Mouse (Mus musculus) hindbrain, embryonic 12.5 days (tissue): ENCODE results near the gene Sp3. TPM values are rescaled to one million over a fixed set of nuclear protein-coding genes. Genes with fewer than 3 reads are reported as not detected.

ENCODE experiments used
- ATAC-seq: fragments of 200-750 bp; cut with Nextera tagmentation; 2 replicates; pipeline ENCODE4 v1.8.0; 2017; ENCODE audit warnings: moderate TSS enrichment; ENCODE audit not compliant: low FRiP score
- H3K27ac ChIP-seq: fragments of 300-500 bp; sonication (generic); 2 replicates; pipeline ENCODE4 v1.5.1; 2016; ENCODE audit warnings: mild to moderate bottlenecking
- H3K27me3 ChIP-seq: fragments of 300-500 bp; sonication (generic); 2 replicates; pipeline ENCODE4 v1.6.1; 2016; ENCODE audit warnings: mild to moderate bottlenecking
- H3K36me3 ChIP-seq: fragments of 300-500 bp; sonication (generic); 2 replicates; pipeline ENCODE4 v1.6.1; 2016; ENCODE audit warnings: mild to moderate bottlenecking
- H3K4me1 ChIP-seq: fragments of 300-500 bp; sonication (generic); 2 replicates; pipeline ENCODE4 v1.6.1; 2016
- H3K4me2 ChIP-seq: fragments of 300-500 bp; sonication (generic); replicated peaks from 2 replicates; pipeline ENCODE4 v1.6.1; 2016; ENCODE audit warnings: mild to moderate bottlenecking
- H3K4me3 ChIP-seq: fragments of 300-500 bp; sonication (generic); 2 replicates; pipeline ENCODE4 v1.5.1; 2016; ENCODE audit warnings: mild to moderate bottlenecking
- H3K9ac ChIP-seq: fragments of 300-500 bp; sonication (generic); 2 replicates; pipeline ENCODE4 v1.6.1; 2016; ENCODE audit warnings: mild to moderate bottlenecking, moderate library complexity
- H3K9me3 ChIP-seq: fragments of 300-500 bp; sonication (generic); replicated peaks from 2 replicates; pipeline ENCODE4 v1.6.1; 2016; ENCODE audit warnings: mild to moderate bottlenecking
- whole genome bisulfite sequencing: fragments of 180-500 bp; shearing (Covaris S2); methylation state at CpG from one replicate; pipeline ENCODE4 v1.1.7; 2016; 5-methylcytosine and 5-hydroxymethylcytosine counted together
- polyA plus RNA-seq: library from polyadenylated mRNA; unstranded; fragments of >200 nt; fragmentation: Nextera tagmentation; extraction: Ambion mirVana; gene quantifications from 2 replicates; pipeline ENCODE4 v1.2.1, GENCODE M21; 2016

Sp3 gene
- polyA plus RNA-seq, 1 experiment from 2014 or later = 66.3 TPM

GRCm38 (mm10) chr2:72970302-72970701, 9.9 kb downstream of the Sp3 start:
- H3K4me3 ChIP-seq = no peak overlapping the region
- no peak overlapping the region for H3K9ac ChIP-seq
- H3K27me3 ChIP-seq = no peaks in the 10 kb centered on the region
- no peak overlapping the region for H3K27ac ChIP-seq
- WGBS = 97% methylated on average over 4 of the region's 4 CpGs
- H3K9me3 ChIP-seq = no peaks in the 10 kb centered on the region
- peaks cover 4% of the 10 kb centered on the region; the same call in 1 of the 2 replicates for H3K4me1 ChIP-seq
- H3K36me3 ChIP-seq = peaks cover 21% of the 10 kb centered on the region
- H3K4me2 ChIP-seq = no peak overlapping the region
- no peak for ATAC-seq

- Histone ChIP-seq H3K27me3 (no peaks in the 10 kb centered on the region), H3K4me3 (no peak overlapping the region), H3K27ac (no peak overlapping the region), H3K36me3 (peaks cover 21% of the 10 kb centered on the region), H3K4me1 (no peaks in the 10 kb centered on the region), H3K9me3 (no peaks in the 10 kb centered on the region), H3K9ac (no peak overlapping the region), H3K4me2 (no peak overlapping the region)
- no peak for ATAC-seq
- 98% methylated on average over 1 of the region's 1 CpGs for WGBS
These were observed 11.7 kb downstream of the Sp3 start for GRCm38 (mm10) chr2:72968536-72968935.

GRCm38 (mm10) chr2:72965450-72965849, 14.8 kb downstream of the Sp3 start:
- ATAC-seq = no peak

DNA sequence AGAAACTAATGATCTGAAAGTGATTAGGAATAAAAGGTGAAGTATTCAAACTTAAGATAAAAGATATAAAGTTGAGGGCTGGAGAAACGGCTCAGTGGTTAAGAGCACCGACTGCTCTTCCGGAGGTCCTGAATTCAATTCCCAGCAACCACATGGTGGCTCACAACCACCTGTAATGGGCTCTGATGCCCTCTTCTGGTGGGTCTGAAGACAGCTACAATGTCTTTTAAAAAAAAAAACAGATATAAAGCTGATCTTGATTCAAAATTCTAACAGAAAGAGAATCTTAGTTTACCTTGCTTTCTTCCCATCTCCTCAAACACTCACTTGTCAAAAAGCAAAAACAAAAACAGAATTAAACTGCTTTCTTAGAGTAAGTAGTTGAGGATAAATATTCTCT, 23.8 kb downstream of the Sp3 start:
- WGBS = 96% methylated on average over 3 of the region's 3 CpGs
- Histone ChIP-seq H3K4me3 (no peak overlapping the region), H3K36me3 (peaks cover 21% of the 10 kb centered on the region; the same call in 1 of the 2 replicates), H3K4me1 (no peaks in the 10 kb centered on the region), H3K9me3 (no peaks in the 10 kb centered on the region), H3K27me3 (no peaks in the 10 kb centered on the region), H3K27ac (no peak overlapping the region), H3K4me2 (no peak overlapping the region), H3K9ac (no peak overlapping the region)
- no peak for ATAC-seq

More at GRCm38 (mm10) chr2:72965450-72965849, 14.8 kb downstream of the Sp3 start:
- 90% methylated on average over 2 of the region's 2 CpGs for WGBS
- Histone ChIP-seq H3K9me3 (no peaks in the 10 kb centered on the region), H3K4me1 (no peaks in the 10 kb centered on the region), H3K27ac (no peak overlapping the region), H3K4me3 (no peak overlapping the region), H3K9ac (no peak overlapping the region), H3K27me3 (no peaks in the 10 kb centered on the region), H3K4me2 (no peak overlapping the region), H3K36me3 (peaks cover 12% of the 10 kb centered on the region)

DNA sequence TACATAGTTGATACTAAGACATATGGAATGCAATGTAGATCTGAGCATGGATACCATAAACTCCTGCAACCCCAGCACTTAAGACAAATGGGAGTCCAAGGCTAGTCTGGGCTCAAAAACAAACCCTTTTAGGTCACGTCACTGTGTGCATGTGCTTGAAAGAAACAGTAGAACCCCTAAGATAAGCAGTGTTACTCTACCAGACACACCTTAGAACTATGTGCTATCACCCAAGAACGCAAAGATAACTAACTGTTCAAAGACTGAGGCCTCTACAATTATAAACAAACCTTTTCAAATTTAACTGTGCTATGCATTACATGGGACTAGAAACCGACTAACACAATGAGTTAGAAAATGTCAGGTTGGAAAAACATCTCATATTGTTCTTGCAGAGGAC, 27.3 kb downstream of the Sp3 start:
- Histone ChIP-seq H3K4me1 (no peaks in the 10 kb centered on the region), H3K4me3 (no peak overlapping the region), H3K36me3 (peaks cover 24% of the 10 kb centered on the region), H3K9me3 (no peaks in the 10 kb centered on the region), H3K9ac (no peak overlapping the region), H3K4me2 (no peak overlapping the region), H3K27me3 (no peaks in the 10 kb centered on the region), H3K27ac (no peak overlapping the region)
- 95% methylated on average over 3 of the region's 3 CpGs for WGBS
- ATAC-seq = no peak

DNA sequence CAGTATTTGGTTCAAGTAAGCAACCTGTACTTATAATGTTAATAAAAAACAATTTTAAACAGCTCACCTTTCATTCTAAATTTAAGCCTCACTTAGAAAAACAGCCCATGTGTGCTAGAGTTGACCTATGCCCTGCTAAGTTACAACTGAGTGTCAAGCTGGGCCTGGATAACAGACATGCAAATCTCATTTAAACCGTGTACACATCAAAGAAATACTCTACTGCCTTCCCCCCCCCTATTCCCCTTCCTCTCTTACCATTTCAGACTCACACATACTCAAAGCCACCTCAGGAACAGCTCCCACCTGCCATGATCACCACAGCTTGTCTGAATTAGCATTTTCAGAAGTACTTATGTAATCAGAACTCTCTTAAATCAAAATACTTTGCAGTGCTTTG, 44.3 kb downstream of the Sp3 start:
- Histone ChIP-seq H3K9ac (no peak overlapping the region), H3K4me1 (no peaks in the 10 kb centered on the region), H3K4me2 (no peak overlapping the region), H3K27me3 (no peaks in the 10 kb centered on the region), H3K36me3 (peaks cover 24% of the 10 kb centered on the region), H3K4me3 (no peak overlapping the region), H3K9me3 (no peaks in the 10 kb centered on the region), H3K27ac (no peak overlapping the region)
- ATAC-seq = no peak
- 13% methylated on average over 1 of the region's 1 CpGs for WGBS

GRCm38 (mm10) chr2:72932186-72932585, 48.1 kb downstream of the Sp3 start:
- no peak for ATAC-seq
- H3K9me3 ChIP-seq = no peaks in the 10 kb centered on the region
- peaks cover 8% of the 10 kb centered on the region; the same call in 1 of the 2 replicates for H3K36me3 ChIP-seq
- no peak overlapping the region for H3K4me2 ChIP-seq
- no peaks in the 10 kb centered on the region for H3K4me1 ChIP-seq
- no peaks in the 10 kb centered on the region for H3K27me3 ChIP-seq
- no peak overlapping the region for H3K9ac ChIP-seq
- H3K27ac ChIP-seq = no peak overlapping the region
- H3K4me3 ChIP-seq = no peak overlapping the region

GRCm38 (mm10) chr2:72924981-72925380, 55.3 kb downstream of the Sp3 start:
- no peaks in the 10 kb centered on the region for H3K9me3 ChIP-seq
- H3K4me3 ChIP-seq = no peak overlapping the region
- H3K27me3 ChIP-seq = no peaks in the 10 kb centered on the region
- no peaks in the 10 kb centered on the region for H3K4me1 ChIP-seq
- WGBS = 79% methylated on average over 10 of the region's 10 CpGs
- no peak for ATAC-seq
- no peak overlapping the region for H3K9ac ChIP-seq
- no peak overlapping the region for H3K27ac ChIP-seq
- no peaks in the 10 kb centered on the region for H3K36me3 ChIP-seq
- no peak overlapping the region for H3K4me2 ChIP-seq

- WGBS = 68% methylated on average over 4 of the region's 4 CpGs
- Histone ChIP-seq H3K27ac (no peak overlapping the region), H3K27me3 (no peaks in the 10 kb centered on the region), H3K4me1 (no peaks in the 10 kb centered on the region), H3K36me3 (no peaks in the 10 kb centered on the region), H3K9ac (no peak overlapping the region), H3K9me3 (no peaks in the 10 kb centered on the region), H3K4me3 (no peak overlapping the region), H3K4me2 (no peak overlapping the region)
- ATAC-seq = no peak
These were observed 64.1 kb downstream of the Sp3 start for GRCm38 (mm10) chr2:72916170-72916569.

- WGBS = 88% methylated on average over 7 of the region's 7 CpGs
- no peak overlapping the region for H3K9ac ChIP-seq
- no peak for ATAC-seq
- H3K27me3 ChIP-seq = no peaks in the 10 kb centered on the region
- no peaks in the 10 kb centered on the region for H3K4me1 ChIP-seq
- no peak overlapping the region for H3K4me2 ChIP-seq
- H3K36me3 ChIP-seq = no peaks in the 10 kb centered on the region
- no peaks in the 10 kb centered on the region for H3K9me3 ChIP-seq
- H3K4me3 ChIP-seq = no peak overlapping the region
- H3K27ac ChIP-seq = no peak overlapping the region
These were observed 64.9 kb downstream of the Sp3 start for GRCm38 (mm10) chr2:72915245-72915930.

GRCm38 (mm10) chr2:72913458-72913760, 66.8 kb downstream of the Sp3 start:
- Histone ChIP-seq H3K27me3 (no peaks in the 10 kb centered on the region), H3K9me3 (no peaks in the 10 kb centered on the region), H3K9ac (no peak overlapping the region), H3K4me3 (no peak overlapping the region), H3K36me3 (no peaks in the 10 kb centered on the region), H3K4me1 (no peaks in the 10 kb centered on the region), H3K27ac (no peak overlapping the region), H3K4me2 (no peak overlapping the region)
- ATAC-seq = no peak
- WGBS = 85% methylated on average over 7 of the region's 7 CpGs

DNA sequence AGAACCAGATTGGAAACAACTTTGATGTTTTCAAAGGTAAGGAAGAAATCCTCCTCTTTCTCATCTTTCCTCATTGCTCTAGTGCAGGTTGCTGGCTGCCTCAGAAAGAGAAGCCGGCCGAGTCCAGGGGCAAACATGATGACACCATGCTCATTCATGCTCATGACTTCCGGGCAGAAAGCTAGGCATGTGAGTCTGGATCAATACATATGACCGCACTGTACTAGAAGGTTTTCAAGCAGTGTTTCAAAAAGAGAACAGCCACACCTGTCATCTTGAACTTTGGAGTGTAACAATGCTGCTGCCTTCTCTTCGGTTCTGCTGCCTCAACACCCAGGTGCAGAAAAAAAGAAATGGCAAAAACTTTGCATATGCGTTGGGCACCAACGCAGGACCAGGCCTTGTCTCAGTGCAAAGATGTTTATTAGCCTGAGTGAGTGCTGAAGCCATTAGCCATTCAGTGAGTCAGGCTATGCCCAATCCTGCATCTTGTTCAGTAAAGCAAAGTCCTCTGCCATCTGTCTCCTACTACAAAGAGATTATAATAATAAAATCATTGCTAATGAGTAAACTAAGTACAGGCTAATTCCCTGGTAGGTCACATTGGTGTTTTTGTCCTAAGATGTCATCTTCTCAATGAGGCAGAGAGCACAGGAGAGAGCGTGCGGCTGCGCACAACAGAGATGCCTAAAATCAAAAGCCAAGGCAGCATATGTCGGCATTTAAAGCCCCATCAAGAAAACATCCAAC, 67.4 kb downstream of the Sp3 start:
- 85% methylated on average over 11 of the region's 11 CpGs for WGBS
- H3K9me3 ChIP-seq = no peaks in the 10 kb centered on the region
- no peak overlapping the region for H3K9ac ChIP-seq
- no peak overlapping the region for H3K4me3 ChIP-seq
- no peaks in the 10 kb centered on the region for H3K4me1 ChIP-seq
- ATAC-seq = no peak
- H3K27ac ChIP-seq = no peak overlapping the region
- no peak overlapping the region for H3K4me2 ChIP-seq
- no peaks in the 10 kb centered on the region for H3K36me3 ChIP-seq
- no peaks in the 10 kb centered on the region for H3K27me3 ChIP-seq

DNA sequence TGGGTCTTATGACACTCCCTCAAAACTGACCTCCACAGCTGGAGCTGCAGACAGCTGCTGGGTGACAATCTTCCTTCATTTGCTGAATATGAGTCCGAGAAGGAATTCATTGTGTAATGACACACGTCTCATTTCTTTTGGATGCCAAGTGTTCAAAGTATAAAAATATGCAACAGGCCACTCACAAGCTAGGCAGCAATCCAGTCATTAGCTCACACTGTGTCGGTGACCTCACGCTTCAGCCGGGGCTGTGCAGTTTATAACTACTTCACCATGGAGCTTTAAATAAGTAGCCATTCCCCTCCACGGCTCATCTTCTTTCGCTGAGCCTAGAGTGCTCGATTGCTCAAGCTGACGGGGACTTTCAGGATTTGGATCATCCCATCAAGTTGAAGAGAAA, 68.7 kb downstream of the Sp3 start:
- H3K9ac ChIP-seq = no peak overlapping the region
- no peak overlapping the region for H3K4me2 ChIP-seq
- H3K27ac ChIP-seq = no peak overlapping the region
- H3K36me3 ChIP-seq = no peaks in the 10 kb centered on the region
- peaks cover 5% of the 10 kb centered on the region for H3K4me1 ChIP-seq
- H3K9me3 ChIP-seq = no peaks in the 10 kb centered on the region
- no peak for ATAC-seq
- H3K27me3 ChIP-seq = no peaks in the 10 kb centered on the region
- H3K4me3 ChIP-seq = no peak overlapping the region
- 88% methylated on average over 9 of the region's 9 CpGs for WGBS
